Comparison of ENCODE assay signal across 11 mouse cellular contexts in genomic region chr7:19368380-19368779, GRCm38 (mm10). TPM values are rescaled to one million over a fixed set of nuclear protein-coding genes. Genes with fewer than 3 reads are reported as not detected.
DNase-seq lines count a peak whose midpoint lies in the region; ATAC-seq and TF ChIP-seq lines count a peak whose summit lies in the region.
"Had no signal": no experiment of that assay in that cellular context is flagged by ENCODE, and none has a peak within 500 bp of the region (broad histone marks: within the 10 kb centered on the region; RNA-seq: fewer than 3 reads in every experiment).

No protein-coding gene starts in this region.

- no peaks in the 10 kb centered on the region for H3K9me3 ChIP-seq in forebrain, embryonic 11.5 days (ENCODE audit: control insufficient read depth, low read length)
- no peaks in the 10 kb centered on the region for H3K9me3 ChIP-seq in forebrain, embryonic 10.5 days
- no peaks in the 10 kb centered on the region for H3K9me3 ChIP-seq in embryonic facial prominence, embryonic 10.5 days
- no peaks in the 10 kb centered on the region for H3K9me3 ChIP-seq in intestine, postnatal 0 days (ENCODE audit: control insufficient read depth)

- peaks cover 4% of the 10 kb centered on the region; the same call in 1 of the 2 replicates for H3K27me3 ChIP-seq in forebrain, embryonic 11.5 days (ENCODE audit: control insufficient read depth, insufficient read depth, low read length)
- peaks cover 41% of the 10 kb centered on the region for H3K27me3 ChIP-seq in forebrain, embryonic 10.5 days (ENCODE audit: poor library complexity, severe bottlenecking)
- peaks cover 39% of the 10 kb centered on the region for H3K27me3 ChIP-seq in embryonic facial prominence, embryonic 10.5 days (replicated peaks; ENCODE audit: low read depth, poor library complexity, severe bottlenecking)
- H3K27me3 ChIP-seq in intestine, postnatal 0 days (replicated peaks; ENCODE audit: control insufficient read depth, insufficient read depth, low read length) = no peaks in the 10 kb centered on the region

- H3K9ac ChIP-seq in forebrain, embryonic 11.5 days (ENCODE audit: low read length) = no peak overlapping the region
- no peak overlapping the region for H3K9ac ChIP-seq in intestine, postnatal 0 days (ENCODE audit: low read depth, low read length)
- H3K9ac ChIP-seq: hindbrain, embryonic 14.5 days had no signal

- 0 out of 2 replicates have a peak, but pooled peaks cover 2% of the 10 kb centered on the region for H3K4me1 ChIP-seq in forebrain, embryonic 11.5 days (replicated peaks; ENCODE audit: control insufficient read depth, insufficient read depth, low read length)
- peaks cover 24% of the 10 kb centered on the region for H3K4me1 ChIP-seq in forebrain, embryonic 10.5 days
- peaks cover 21% of the 10 kb centered on the region for H3K4me1 ChIP-seq in embryonic facial prominence, embryonic 10.5 days
- 0 out of 2 replicates have a peak, but pooled peaks cover 4% of the 10 kb centered on the region for H3K4me1 ChIP-seq in intestine, postnatal 0 days (replicated peaks; ENCODE audit: control insufficient read depth, insufficient read depth, low read length)

- TF ChIP-seq CTCF in intestine, postnatal 0 days (IDR thresholded peaks at IDR 0.05; ENCODE audit: low read depth) = no peak

- DNase-seq in forebrain, embryonic 11.5 days (ENCODE audit: low spot score) = peak; percentile 67
- no peak for DNase-seq in forebrain, embryonic 10.5 days (ENCODE audit: extremely low spot score, low spot score)
- DNase-seq in ES-CJ7 (ENCODE audit: low read depth, low spot score) (peak; percentile 57), liver (peak; percentile 55)
- DNase-seq in embryonic facial prominence, embryonic 10.5 days (ENCODE audit: low spot score) = peak; percentile 68
- no peak for DNase-seq in spleen, postnatal 36 days (ENCODE audit: low spot score in 2 of 2)
- no peak for DNase-seq in neural tube, embryonic 10.5 days (ENCODE audit: extremely low spot score, low spot score)
- DNase-seq: cerebellum, adult 8-10 months had no signal

- no peak for ATAC-seq in forebrain, embryonic 11.5 days (replicated peaks; ENCODE audit: low FRiP score)
- no peak for ATAC-seq in intestine, postnatal 0 days
- ATAC-seq: forebrain, embryonic 14.5 days had no signal

- no peak overlapping the region for H3K27ac ChIP-seq in forebrain, embryonic 11.5 days (ENCODE audit: low read depth, low read length)
- no peak overlapping the region for H3K27ac ChIP-seq in forebrain, embryonic 10.5 days
- H3K27ac ChIP-seq in embryonic facial prominence, embryonic 10.5 days (replicated peaks) = no peak overlapping the region
- no peak overlapping the region for H3K27ac ChIP-seq in intestine, postnatal 0 days (ENCODE audit: low read depth, low read length)
- H3K27ac ChIP-seq: hindbrain, embryonic 14.5 days had no signal

- no peaks in the 10 kb centered on the region for H3K36me3 ChIP-seq in forebrain, embryonic 11.5 days (ENCODE audit: control insufficient read depth, insufficient read depth, low read length)
- peaks cover 17% of the 10 kb centered on the region; the same call in 1 of the 2 replicates for H3K36me3 ChIP-seq in forebrain, embryonic 10.5 days (replicated peaks)
- H3K36me3 ChIP-seq in embryonic facial prominence, embryonic 10.5 days (replicated peaks) = peaks cover 12% of the 10 kb centered on the region
- no peaks in the 10 kb centered on the region for H3K36me3 ChIP-seq in intestine, postnatal 0 days (ENCODE audit: control insufficient read depth, insufficient read depth)

- H3K4me2 ChIP-seq in forebrain, embryonic 11.5 days (ENCODE audit: low read depth, low read length, severe bottlenecking) = no peak overlapping the region
- no peak overlapping the region for H3K4me2 ChIP-seq in intestine, postnatal 0 days (replicated peaks; ENCODE audit: low read depth)
- H3K4me2 ChIP-seq: hindbrain, embryonic 14.5 days had no signal

- H3K4me3 ChIP-seq in forebrain, embryonic 11.5 days (ENCODE audit: low read depth, low read length) = no peak overlapping the region
- no peak overlapping the region for H3K4me3 ChIP-seq in forebrain, embryonic 10.5 days
- 0 out of 2 replicates have a peak overlapping the region, but pooled peaks have one; percentile 6 for H3K4me3 ChIP-seq in embryonic facial prominence, embryonic 10.5 days
- H3K4me3 ChIP-seq in intestine, postnatal 0 days (ENCODE audit: low read depth, low read length) = no peak overlapping the region

- WGBS in forebrain, embryonic 11.5 days = 27% methylated on average over 16 of the region's 16 CpGs
- WGBS in forebrain, embryonic 10.5 days = 20% methylated on average over 16 of the region's 16 CpGs
- WGBS in embryonic facial prominence, embryonic 10.5 days = 21% methylated on average over 16 of the region's 16 CpGs
- WGBS in intestine, postnatal 0 days = 20% methylated on average over 16 of the region's 16 CpGs

RNA-seq across cellular contexts. Expression of gene Ppp1r13l, which starts 8.8 kb away (rescaled TPM):
- 5.8 and 6.4 TPM in 2 replicates for polyA plus RNA-seq in forebrain, embryonic 11.5 days (2014; fragmentation: Nextera tagmentation; extraction: Ambion mirVana)
- polyA plus RNA-seq in forebrain, embryonic 10.5 days (2016; fragmentation: Nextera tagmentation; extraction: Ambion mirVana) = 5.4 and 6.3 TPM in 2 replicates
- polyA plus RNA-seq in embryonic facial prominence, embryonic 10.5 days (2016; fragmentation: Nextera tagmentation; extraction: Ambion mirVana) = 6.9 and 7.1 TPM in 2 replicates
- 1.4 TPM in 2 replicates for polyA plus RNA-seq in intestine, postnatal 0 days (2015; fragmentation: Nextera tagmentation; extraction: Ambion mirVana)

RNA-seq across cellular contexts. Expression of gene Cd3eap, which starts 9.1 kb away (rescaled TPM):
- 23.2 and 24.0 TPM in 2 replicates for polyA plus RNA-seq in forebrain, embryonic 11.5 days (2014; fragmentation: Nextera tagmentation; extraction: Ambion mirVana)
- polyA plus RNA-seq in forebrain, embryonic 10.5 days (2016; fragmentation: Nextera tagmentation; extraction: Ambion mirVana) = 30.9 and 32.2 TPM in 2 replicates
- polyA plus RNA-seq in embryonic facial prominence, embryonic 10.5 days (2016; fragmentation: Nextera tagmentation; extraction: Ambion mirVana) = 26.8 and 28.9 TPM in 2 replicates
- polyA plus RNA-seq in intestine, postnatal 0 days (2015; fragmentation: Nextera tagmentation; extraction: Ambion mirVana) = 8.3 and 9.7 TPM in 2 replicates

RNA-seq across cellular contexts. Expression of gene Ercc2, which starts 13.4 kb away (rescaled TPM):
- polyA plus RNA-seq in forebrain, embryonic 11.5 days (2014; fragmentation: Nextera tagmentation; extraction: Ambion mirVana) = 18.2 and 25.2 TPM in 2 replicates
- polyA plus RNA-seq in forebrain, embryonic 10.5 days (2016; fragmentation: Nextera tagmentation; extraction: Ambion mirVana) = 26.9 and 28.7 TPM in 2 replicates
- polyA plus RNA-seq in embryonic facial prominence, embryonic 10.5 days (2016; fragmentation: Nextera tagmentation; extraction: Ambion mirVana) = 28.1 and 28.8 TPM in 2 replicates
- polyA plus RNA-seq in intestine, postnatal 0 days (2015; fragmentation: Nextera tagmentation; extraction: Ambion mirVana) = 6.2 and 8.7 TPM in 2 replicates

RNA-seq across cellular contexts. Expression of gene Ercc1, which starts 23.8 kb away (rescaled TPM):
- 94.4 and 100 TPM in 2 replicates for polyA plus RNA-seq in forebrain, embryonic 11.5 days (2014; fragmentation: Nextera tagmentation; extraction: Ambion mirVana)
- 95.3 and 96.1 TPM in 2 replicates for polyA plus RNA-seq in forebrain, embryonic 10.5 days (2016; fragmentation: Nextera tagmentation; extraction: Ambion mirVana)
- 102 and 107 TPM in 2 replicates for polyA plus RNA-seq in embryonic facial prominence, embryonic 10.5 days (2016; fragmentation: Nextera tagmentation; extraction: Ambion mirVana)
- 22.1 and 27.1 TPM in 2 replicates for polyA plus RNA-seq in intestine, postnatal 0 days (2015; fragmentation: Nextera tagmentation; extraction: Ambion mirVana)

RNA-seq across cellular contexts. Expression of gene Klc3, which starts 35.5 kb away (rescaled TPM):
- polyA plus RNA-seq in forebrain, embryonic 11.5 days (2014; fragmentation: Nextera tagmentation; extraction: Ambion mirVana) = 2.0 and 2.8 TPM in 2 replicates
- polyA plus RNA-seq in forebrain, embryonic 10.5 days (2016; fragmentation: Nextera tagmentation; extraction: Ambion mirVana) = 3.6 and 4.8 TPM in 2 replicates
- polyA plus RNA-seq in embryonic facial prominence, embryonic 10.5 days (2016; fragmentation: Nextera tagmentation; extraction: Ambion mirVana) = 7.9 and 8.8 TPM in 2 replicates
- polyA plus RNA-seq in intestine, postnatal 0 days (2015; fragmentation: Nextera tagmentation; extraction: Ambion mirVana) = 1.6 TPM in 2 replicates

Comparison
In these comparisons a context has a peak if more than half of its experiments do, and no peak if none do; other contexts are left out.
1. DNase-seq: peak in forebrain, embryonic 11.5 days (single experiment), ES-CJ7 (single experiment), embryonic facial prominence, embryonic 10.5 days (single experiment) and liver (single experiment); none in forebrain, embryonic 10.5 days (single experiment), spleen, postnatal 36 days (0 of 2) and neural tube, embryonic 10.5 days (single experiment).